Mouse (Mus musculus): Measurements from ENCODE around the gene Klhl33. TPM values are rescaled to one million over a fixed set of nuclear protein-coding genes. Genes with fewer than 3 reads are reported as not detected.
"Not testable (repeated sequence)": the region's sequence is repeated elsewhere in the genome, so short reads cannot be mapped to it uniquely, and the experiment has no call there.

Klhl33 gene
- 0.11 and 0.20 TPM in 2 replicates for polyA plus RNA-seq (2014; fragmentation: Nextera tagmentation; extraction: Ambion mirVana)

- Histone ChIP-seq H3K9me3 (ENCODE audit: control insufficient read depth, low read length) (no peaks in the 10 kb centered on the region), H3K4me1 (ENCODE audit: control insufficient read depth, insufficient read depth, low read length) (no peaks in the 10 kb centered on the region), H3K4me3 (ENCODE audit: low read length) (peak within 1 kb of the TSS; percentile 42), H3K4me2 (replicated peaks; ENCODE audit: low read depth, low read length) (peak within 1 kb of the TSS; percentile 90), H3K27me3 (ENCODE audit: control insufficient read depth, insufficient read depth, low read length) (peaks cover 8% of the 10 kb centered on the region), H3K36me3 (ENCODE audit: control insufficient read depth, insufficient read depth, low read length) (no peaks in the 10 kb centered on the region), H3K9ac (ENCODE audit: low read depth, low read length) (peak within 1 kb of the TSS; percentile 42), H3K27ac (ENCODE audit: low read depth, low read length) (no peak within 1 kb of the TSS)
- WGBS: 44% methylated on average over 7 of the region's 7 CpGs
- ATAC-seq (ENCODE audit: low FRiP score, low TSS enrichment): no peak
Measured at GRCm38 (mm10) chr14:50897374-50897765, at the start of gene Klhl33. Klhl33 (minus strand) TSS chr14:50897507.

- H3K27ac ChIP-seq (ENCODE audit: low read depth, low read length); H3K27me3 ChIP-seq (ENCODE audit: control insufficient read depth, insufficient read depth, low read length); H3K4me1 ChIP-seq (ENCODE audit: control insufficient read depth, insufficient read depth, low read length); ATAC-seq (ENCODE audit: low FRiP score, low TSS enrichment); H3K36me3 ChIP-seq (ENCODE audit: control insufficient read depth, insufficient read depth, low read length); H3K9me3 ChIP-seq (ENCODE audit: control insufficient read depth, low read length): not testable (repeated sequence)
- 25% methylated on average over 3 of the region's 3 CpGs for WGBS
- H3K4me2 ChIP-seq (replicated peaks; ENCODE audit: low read depth, low read length): peak overlapping the region; percentile 63
- peak overlapping the region; percentile 37 for H3K4me3 ChIP-seq (ENCODE audit: low read length)
- peak overlapping the region; percentile 53; the same call in 1 of the 2 replicates for H3K9ac ChIP-seq (ENCODE audit: low read depth, low read length)
Measured at GRCm38 (mm10) chr14:50945526-50945925, 48.2 kb upstream of the Klhl33 start.

GRCm38 (mm10) chr14:50945081-50945480, 47.8 kb upstream of the Klhl33 start:
- H3K27ac ChIP-seq (ENCODE audit: low read depth, low read length); H3K4me1 ChIP-seq (ENCODE audit: control insufficient read depth, insufficient read depth, low read length); H3K27me3 ChIP-seq (ENCODE audit: control insufficient read depth, insufficient read depth, low read length); H3K9me3 ChIP-seq (ENCODE audit: control insufficient read depth, low read length); ATAC-seq (ENCODE audit: low FRiP score, low TSS enrichment); H3K36me3 ChIP-seq (ENCODE audit: control insufficient read depth, insufficient read depth, low read length): not testable (repeated sequence)
- H3K9ac ChIP-seq (ENCODE audit: low read depth, low read length): peak overlapping the region; percentile 53; the same call in 1 of the 2 replicates
- peak overlapping the region; percentile 37 for H3K4me3 ChIP-seq (ENCODE audit: low read length)
- 12% methylated on average over 6 of the region's 6 CpGs for WGBS
- H3K4me2 ChIP-seq (replicated peaks; ENCODE audit: low read depth, low read length): peak overlapping the region; percentile 63

- peak overlapping the region; percentile 37 for H3K4me3 ChIP-seq (ENCODE audit: low read length)
- ATAC-seq (ENCODE audit: low FRiP score, low TSS enrichment): peak; percentile 96
- H3K36me3 ChIP-seq (ENCODE audit: control insufficient read depth, insufficient read depth, low read length); H3K4me1 ChIP-seq (ENCODE audit: control insufficient read depth, insufficient read depth, low read length); H3K9me3 ChIP-seq (ENCODE audit: control insufficient read depth, low read length); H3K27me3 ChIP-seq (ENCODE audit: control insufficient read depth, insufficient read depth, low read length): not testable (repeated sequence)
- H3K4me2 ChIP-seq (replicated peaks; ENCODE audit: low read depth, low read length): peak overlapping the region; percentile 63
- H3K27ac ChIP-seq (ENCODE audit: low read depth, low read length): peak overlapping the region; percentile 83
- peak overlapping the region; percentile 53; the same call in 1 of the 2 replicates for H3K9ac ChIP-seq (ENCODE audit: low read depth, low read length)
- under 1% methylated on average over 15 of the region's 15 CpGs for WGBS
Measured at GRCm38 (mm10) chr14:50944668-50945033, 47.3 kb upstream of the Klhl33 start.

- H3K27me3 ChIP-seq (ENCODE audit: control insufficient read depth, insufficient read depth, low read length): no peaks in the 10 kb centered on the region
- H3K9me3 ChIP-seq (ENCODE audit: control insufficient read depth, low read length): no peaks in the 10 kb centered on the region
- H3K36me3 ChIP-seq (ENCODE audit: control insufficient read depth, insufficient read depth, low read length): no peaks in the 10 kb centered on the region; the same call in 1 of the 2 replicates
- peak within 1 kb of the TSS; percentile 83 for H3K27ac ChIP-seq (ENCODE audit: low read depth, low read length)
- 0 out of 2 replicates have a peak, but pooled peaks cover 4% of the 10 kb centered on the region for H3K4me1 ChIP-seq (ENCODE audit: control insufficient read depth, insufficient read depth, low read length)
- H3K9ac ChIP-seq (ENCODE audit: low read depth, low read length): peak within 1 kb of the TSS; percentile 53; the same call in 1 of the 2 replicates
- peak within 1 kb of the TSS; percentile 37 for H3K4me3 ChIP-seq (ENCODE audit: low read length)
- peak; percentile 99 for ATAC-seq (ENCODE audit: low FRiP score, low TSS enrichment)
- H3K4me2 ChIP-seq (replicated peaks; ENCODE audit: low read depth, low read length): peak within 1 kb of the TSS; percentile 63
- WGBS: 17% methylated on average over 31 of the region's 31 CpGs
Measured at GRCm38 (mm10) chr14:50943932-50944667, 46.8 kb upstream of the Klhl33 start, which contains the start of gene Gm49342. Gm49342 (plus strand) TSS chr14:50944517.

GRCm38 (mm10) chr14:50938940-50939339, 41.6 kb upstream of the Klhl33 start:
- no peaks in the 10 kb centered on the region for H3K36me3 ChIP-seq (ENCODE audit: control insufficient read depth, insufficient read depth, low read length)
- no peaks in the 10 kb centered on the region for H3K27me3 ChIP-seq (ENCODE audit: control insufficient read depth, insufficient read depth, low read length)
- no peaks in the 10 kb centered on the region for H3K9me3 ChIP-seq (ENCODE audit: control insufficient read depth, low read length)
- no peak overlapping the region for H3K4me3 ChIP-seq (ENCODE audit: low read length)
- no peak overlapping the region for H3K4me2 ChIP-seq (replicated peaks; ENCODE audit: low read depth, low read length)
- ATAC-seq (ENCODE audit: low FRiP score, low TSS enrichment): no peak
- H3K9ac ChIP-seq (ENCODE audit: low read depth, low read length): no peak overlapping the region
- H3K4me1 ChIP-seq (ENCODE audit: control insufficient read depth, insufficient read depth, low read length): 0 out of 2 replicates have a peak, but pooled peaks cover 3% of the 10 kb centered on the region
- no peak overlapping the region for H3K27ac ChIP-seq (ENCODE audit: low read depth, low read length)
- 43% methylated on average over 2 of the region's 2 CpGs for WGBS

- Histone ChIP-seq H3K4me3 (ENCODE audit: low read length) (no peak overlapping the region), H3K27ac (ENCODE audit: low read depth, low read length) (no peak overlapping the region), H3K4me1 (ENCODE audit: control insufficient read depth, insufficient read depth, low read length) (no peaks in the 10 kb centered on the region), H3K27me3 (ENCODE audit: control insufficient read depth, insufficient read depth, low read length) (no peaks in the 10 kb centered on the region), H3K4me2 (replicated peaks; ENCODE audit: low read depth, low read length) (no peak overlapping the region), H3K36me3 (ENCODE audit: control insufficient read depth, insufficient read depth, low read length) (no peaks in the 10 kb centered on the region), H3K9ac (ENCODE audit: low read depth, low read length) (no peak overlapping the region), H3K9me3 (ENCODE audit: control insufficient read depth, low read length) (no peaks in the 10 kb centered on the region)
- WGBS: 95% methylated on average over 3 of the region's 3 CpGs
- no peak for ATAC-seq (ENCODE audit: low FRiP score, low TSS enrichment)
Measured at GRCm38 (mm10) chr14:50938119-50938908, 41.0 kb upstream of the Klhl33 start.

- Histone ChIP-seq H3K4me1 (ENCODE audit: control insufficient read depth, insufficient read depth, low read length) (no peaks in the 10 kb centered on the region), H3K27me3 (ENCODE audit: control insufficient read depth, insufficient read depth, low read length) (no peaks in the 10 kb centered on the region), H3K36me3 (ENCODE audit: control insufficient read depth, insufficient read depth, low read length) (no peaks in the 10 kb centered on the region), H3K9me3 (ENCODE audit: control insufficient read depth, low read length) (no peaks in the 10 kb centered on the region), H3K4me2 (replicated peaks; ENCODE audit: low read depth, low read length) (no peak overlapping the region), H3K9ac (ENCODE audit: low read depth, low read length) (no peak overlapping the region), H3K4me3 (ENCODE audit: low read length) (no peak overlapping the region), H3K27ac (ENCODE audit: low read depth, low read length) (no peak overlapping the region)
- ATAC-seq (ENCODE audit: low FRiP score, low TSS enrichment): no peak
- 62% methylated on average over 1 of the region's 1 CpGs for WGBS
Measured at GRCm38 (mm10) chr14:50936649-50937048, 39.3 kb upstream of the Klhl33 start.

Measured in kidney, embryonic 14.5 days (tissue).